Mouse (Mus musculus) spleen, adult 2 months (tissue): ENCODE results near the gene Sec23a.

ENCODE experiments used
- CTCF ChIP-seq: fragments of 200-500 bp; IDR thresholded peaks from 2 replicates; pipeline ENCODE4 v1.5.1; 2011; ENCODE audit warnings: mild to moderate bottlenecking, inconsistent platforms; ENCODE audit not compliant: insufficient read depth, insufficient read length, insufficient replicate concordance; ENCODE audit errors: extremely low read depth
- POLR2A ChIP-seq: fragments of 200-500 bp; IDR thresholded peaks from 2 replicates; pipeline ENCODE4 v1.6.1; 2011; ENCODE audit warnings: low read depth, low read length, inconsistent platforms

- TF ChIP-seq CTCF, result no peak
- no peak for TF ChIP-seq POLR2A
Measured at GRCm38 (mm10) chr12:58909826-58910225, 102.0 kb downstream of the Sec23a start.
